Mouse (Mus musculus) spleen, adult 2 months (tissue): Measurements from ENCODE around the gene Dis3l2.

Experiments
- CTCF ChIP-seq: fragments of 200-500 bp; IDR thresholded peaks from 2 replicates; pipeline ENCODE4 v1.5.1; 2011; ENCODE audit warnings: mild to moderate bottlenecking, inconsistent platforms; ENCODE audit not compliant: insufficient read depth, insufficient read length, insufficient replicate concordance; ENCODE audit errors: extremely low read depth
- POLR2A ChIP-seq: fragments of 200-500 bp; IDR thresholded peaks from 2 replicates; pipeline ENCODE4 v1.6.1; 2011; ENCODE audit warnings: low read depth, low read length, inconsistent platforms

DNA sequence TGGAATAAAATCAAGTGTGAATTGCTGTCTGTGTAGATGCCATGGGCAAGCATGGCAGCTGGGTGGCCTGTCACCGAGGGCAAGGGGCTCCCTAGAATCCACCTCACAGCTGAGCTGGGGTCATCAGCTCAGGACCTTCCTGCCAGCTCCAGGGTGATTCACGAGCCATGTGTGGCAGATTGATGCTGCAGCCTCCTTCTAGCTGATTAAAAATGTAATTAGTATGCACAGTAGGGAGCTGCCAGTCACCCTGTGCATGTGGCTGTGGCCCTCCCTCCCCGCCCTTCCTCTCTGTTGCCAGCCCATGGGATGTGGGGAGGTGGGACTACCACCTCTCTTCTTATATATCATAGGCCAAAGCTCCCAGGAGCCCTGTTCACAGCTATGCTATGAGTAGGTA lies 346.5 kb downstream of the Dis3l2 start:
- no peak for TF ChIP-seq CTCF
- no peak for TF ChIP-seq POLR2A
